Mouse (Mus musculus) CH12.LX (cell line): ENCODE measurements around the gene Dapk2. TPM values are rescaled to one million over a fixed set of nuclear protein-coding genes. Genes with fewer than 3 reads are reported as not detected.
A peak's percentile ranks its signal among the peaks of the same experiment; 100 is the strongest.

Experiments used
- DNase-seq: peaks from one replicate; pipeline ENCODE4 v3.0.0-alpha.2; 2013; ENCODE audit errors: extremely low read depth
- H3K27ac ChIP-seq: 2 replicates; pipeline ENCODE4 v1.5.1; 2012; ENCODE audit warnings: low read depth, mild to moderate bottlenecking, control low read depth, moderate library complexity; ENCODE audit not compliant: insufficient read depth
- H3K27me3 ChIP-seq: replicated peaks from 2 replicates; pipeline ENCODE3; 2012; ENCODE audit warnings: inconsistent platforms
- H3K36me3 ChIP-seq, 2 experiments: replicated peaks in 1 of 2; 2 replicates each; pipeline versions ENCODE3 to v1.6.1; 2012; ENCODE audit warnings: inconsistent platforms in 1 of 2, low read length in 1 of 2, mild to moderate bottlenecking in 1 of 2, mixed read lengths in 1 of 2, moderate library complexity in 1 of 2; ENCODE audit not compliant: control insufficient read depth in 1 of 2, insufficient read depth in 1 of 2
- H3K4me1 ChIP-seq, 2 experiments: 2 replicates each; pipeline ENCODE4 v1.6.1; 2012; ENCODE audit warnings: inconsistent platforms in 1 of 2, moderate library complexity in 1 of 2; ENCODE audit not compliant: insufficient read depth in 2 of 2, control insufficient read depth in 1 of 2
- H3K4me2 ChIP-seq: 2 replicates; pipeline ENCODE4 v1.6.1; 2012; ENCODE audit warnings: low read depth, mild to moderate bottlenecking, control low read depth; ENCODE audit not compliant: poor library complexity, insufficient read depth, severe bottlenecking
- H3K4me3 ChIP-seq, 3 experiments: fragments of 150-350 bp in 1 of 3; sonication (generic) in 1 of 3; replicated peaks in 1 of 3; 2 replicates each; pipeline versions ENCODE3 to v1.5.1; 2011 to 2012; ENCODE audit warnings: low read depth in 2 of 3, low read length in 2 of 3, mild to moderate bottlenecking in 2 of 3, moderate library complexity in 2 of 3, control low read depth in 1 of 3, improper control_type of control experiment in 1 of 3, inconsistent platforms in 1 of 3, mixed read lengths in 1 of 3; ENCODE audit not compliant: poor library complexity in 1 of 3
- H3K79me2 ChIP-seq: replicated peaks from 2 replicates; pipeline ENCODE4 v1.6.1; 2012; ENCODE audit warnings: mild to moderate bottlenecking, moderate library complexity; ENCODE audit not compliant: control insufficient read depth, poor library complexity, insufficient read depth, severe bottlenecking; ENCODE audit errors: extremely low read depth
- H3K9ac ChIP-seq: 2 replicates; pipeline ENCODE4 v1.6.1; 2012; ENCODE audit warnings: low read depth, mild to moderate bottlenecking, control low read depth, moderate library complexity; ENCODE audit not compliant: insufficient read depth
- H3K9me3 ChIP-seq: replicated peaks from 2 replicates; pipeline ENCODE3; 2012; ENCODE audit warnings: low read length, inconsistent platforms, mixed read lengths
- BHLHE40 ChIP-seq: IDR thresholded peaks from 2 replicates; pipeline ENCODE4 v1.6.1; 2011; ENCODE audit warnings: mild to moderate bottlenecking, low read depth, low read length, improper control_type of control experiment
- CHD1 ChIP-seq: IDR thresholded peaks from 2 replicates; pipeline ENCODE4 v1.6.1; 2012; ENCODE audit warnings: low read depth, low read length, improper control_type of control experiment, inconsistent platforms
- CHD2 ChIP-seq: IDR thresholded peaks from 2 replicates; pipeline ENCODE4 v1.6.1; 2011; ENCODE audit warnings: low read length, improper control_type of control experiment
- EP300 ChIP-seq: IDR thresholded peaks from 2 replicates; pipeline ENCODE4 v1.6.1; 2011; ENCODE audit warnings: low read length, improper control_type of control experiment
- ETS1 ChIP-seq: conservative IDR thresholded peaks from 2 replicates; pipeline ENCODE4 v1.6.1; 2012; ENCODE audit warnings: low read depth, mild to moderate bottlenecking, inconsistent platforms, low read length, improper control_type of control experiment, moderate library complexity
- GABPA ChIP-seq: IDR thresholded peaks from 2 replicates; pipeline ENCODE4 v1.6.1; 2012; ENCODE audit warnings: low read depth, low read length, improper control_type of control experiment, inconsistent platforms; ENCODE audit not compliant: insufficient replicate concordance
- IRF4 ChIP-seq: IDR thresholded peaks from 2 replicates; pipeline ENCODE4 v1.6.1; 2014; ENCODE audit warnings: low read depth, mild to moderate bottlenecking, inconsistent platforms, low read length, improper control_type of control experiment
- JUND ChIP-seq: conservative IDR thresholded peaks from 2 replicates; pipeline ENCODE4 v1.6.1; 2011; ENCODE audit warnings: low read depth, low read length, improper control_type of control experiment
- MAFK ChIP-seq: IDR thresholded peaks from 2 replicates; pipeline ENCODE4 v1.6.1; 2011; ENCODE audit warnings: low read length, improper control_type of control experiment; ENCODE audit not compliant: insufficient replicate concordance
- MEF2A ChIP-seq: IDR thresholded peaks from 2 replicates; pipeline ENCODE4 v1.6.1; 2014; ENCODE audit warnings: low read depth, mild to moderate bottlenecking, inconsistent platforms, low read length, improper control_type of control experiment, borderline replicate concordance
- MXI1 ChIP-seq: IDR thresholded peaks from 2 replicates; pipeline ENCODE4 v1.6.1; 2011; ENCODE audit warnings: mild to moderate bottlenecking, low read depth, low read length, improper control_type of control experiment
- MYC ChIP-seq: IDR thresholded peaks from 2 replicates; pipeline ENCODE4 v1.6.1; 2011; ENCODE audit warnings: low read depth, mild to moderate bottlenecking, improper control_type of control experiment, low read length
- RAD21 ChIP-seq: IDR thresholded peaks from 2 replicates; pipeline ENCODE4 v1.6.1; 2011; ENCODE audit warnings: low read depth, mild to moderate bottlenecking, low read length, improper control_type of control experiment, moderate library complexity
- SIN3A ChIP-seq: IDR thresholded peaks from 2 replicates; pipeline ENCODE4 v1.6.1; 2012; ENCODE audit warnings: low read length, improper control_type of control experiment, inconsistent platforms
- SMC3 ChIP-seq: IDR thresholded peaks from 2 replicates; pipeline ENCODE4 v1.6.1; 2011; ENCODE audit warnings: low read depth, low read length, improper control_type of control experiment
- TBP ChIP-seq: conservative IDR thresholded peaks from 2 replicates; pipeline ENCODE4 v1.6.1; 2011; ENCODE audit warnings: low read depth, low read length, improper control_type of control experiment
- UBTF ChIP-seq: IDR thresholded peaks from 2 replicates; pipeline ENCODE4 v1.6.1; 2012; ENCODE audit warnings: low read depth, mild to moderate bottlenecking, inconsistent platforms, low read length, improper control_type of control experiment, moderate library complexity
- USF1 ChIP-seq: IDR thresholded peaks from 2 replicates; pipeline ENCODE4 v1.6.1; 2014; ENCODE audit warnings: low read depth, mild to moderate bottlenecking, inconsistent platforms, low read length, improper control_type of control experiment
- ZMIZ1 ChIP-seq: IDR thresholded peaks from 2 replicates; pipeline ENCODE4 v1.6.1; 2012; ENCODE audit warnings: low read depth, mild to moderate bottlenecking, inconsistent platforms, low read length, improper control_type of control experiment
- ZNF384 ChIP-seq: IDR thresholded peaks from 2 replicates; pipeline ENCODE4 v1.6.1; 2012; ENCODE audit warnings: low read depth, low read length, improper control_type of control experiment, inconsistent platforms
- dilution Hi-C: fragments of 300-500 bp; cut with MboI; formaldehyde crosslinking; loops from 2 replicates; pipeline ENCODE4 v1.14.3; 2020; ENCODE audit warnings: low sequenced_read_pairs; ENCODE audit not compliant: extremely low pct_unique_long_range_greater_than_20kb, extremely low pct_ligation_motif_present
- in situ Hi-C: fragments of 300-500 bp; cut with MboI; formaldehyde crosslinking; loops from 3 replicates; pipeline ENCODE4 v1.14.3; 2019; ENCODE audit warnings: low sequenced_read_pairs, low pct_ligation_motif_present, low pct_unique_long_range_greater_than_20kb, mixed read lengths
- polyA plus RNA-seq: library from polyadenylated mRNA; unstranded; fragments of >175 nt; gene quantifications from 2 replicates; pipeline ENCODE4 v1.2.1, GENCODE M21; 2012; ENCODE audit warnings: low read depth; ENCODE audit not compliant: insufficient read length
- total RNA-seq, 2 experiments: library from RNA; depleted of rRNA; stranded (reverse); fragments of 300-350 nt in 1 of 2; fragments of >200 nt in 1 of 2; gene quantifications; 2 replicates each; pipeline ENCODE4 v1.2.3; 2012 to 2014

Dapk2 gene
- total and polyA plus RNA-seq, 3 experiments, result 25.2 to 60.3 (median 39.0) TPM

- H3K79me2 ChIP-seq, result no peaks in the 10 kb centered on the region
- no peak overlapping the region for H3K4me2 ChIP-seq
- H3K4me1 ChIP-seq, result peaks cover 16 to 77% of the 10 kb centered on the region in 2 experiments
- peaks cover 0 to 29% of the 10 kb centered on the region in 2 experiments for H3K36me3 ChIP-seq
- dilution Hi-C loops, result no loop called here
- in situ Hi-C loops, result no loop called here
- H3K27me3 ChIP-seq, result no peaks in the 10 kb centered on the region
- H3K9ac ChIP-seq, result no peak overlapping the region
- H3K27ac ChIP-seq, result no peak overlapping the region
- no peaks in the 10 kb centered on the region for H3K9me3 ChIP-seq
- no peak for TF ChIP-seq MXI1
- TF ChIP-seq ETS1, result no peak
- no peak for TF ChIP-seq SMC3
- no peak for TF ChIP-seq UBTF
- no peak for TF ChIP-seq BHLHE40
- TF ChIP-seq CHD2, result no peak
- TF ChIP-seq ZNF384, result no peak
- no peak for TF ChIP-seq RAD21
- no peak for TF ChIP-seq MAFK
- TF ChIP-seq IRF4, result no peak
- no peak for TF ChIP-seq MYC
- TF ChIP-seq CHD1, result no peak
- no peak for TF ChIP-seq EP300
- no peak for TF ChIP-seq GABPA
- no peak for TF ChIP-seq JUND
- no peak for TF ChIP-seq TBP
- TF ChIP-seq SIN3A, result no peak
- no peak for TF ChIP-seq USF1
- no peak for TF ChIP-seq MEF2A
- no peak overlapping the region for H3K4me3 ChIP-seq
- no peak for DNase-seq
These were observed 48.8 kb downstream of the Dapk2 start for GRCm38 (mm10) chr9:66206825-66207224.

DNA sequence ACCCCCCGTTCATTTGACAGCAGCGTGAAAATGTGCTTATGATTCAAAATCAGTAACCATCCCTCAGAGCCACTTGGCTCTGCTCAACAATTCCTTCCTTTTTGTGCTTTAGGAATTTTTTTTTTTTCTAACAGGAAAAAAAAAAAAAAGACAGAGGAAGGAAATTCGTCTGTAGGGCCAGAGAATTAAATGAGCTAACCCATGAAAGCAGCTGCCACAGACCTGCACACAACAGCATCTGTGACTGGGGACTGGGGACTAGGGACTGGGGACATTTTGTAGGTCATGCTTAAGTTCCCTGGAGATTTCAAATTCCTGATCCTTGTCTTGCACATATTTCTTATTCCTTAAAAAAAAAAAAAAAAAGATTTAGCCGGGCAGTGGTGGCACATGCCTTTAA lies 53.4 kb downstream of the Dapk2 start:
- no peak overlapping the region for H3K9ac ChIP-seq
- dilution Hi-C loops, result no loop called here
- TF ChIP-seq ZMIZ1, result no peak
- peak; percentile 71 for TF ChIP-seq ZNF384
- TF ChIP-seq CHD2, result no peak
- TF ChIP-seq, all 38 proteins: peak for 1
- in situ Hi-C loops, result no loop called here
- Histone ChIP-seq H3K4me1 (peaks cover 23 to 89% of the 10 kb centered on the region in 2 experiments), H3K4me2 (peak overlapping the region; percentile 46; the same call in 1 of the 2 replicates), H3K27me3 (no peaks in the 10 kb centered on the region), H3K9me3 (no peaks in the 10 kb centered on the region), H3K4me3 (no peak overlapping the region), H3K36me3 (peaks cover 0 to 18% of the 10 kb centered on the region in 2 experiments), H3K79me2 (no peaks in the 10 kb centered on the region), H3K27ac (no peak overlapping the region)
- DNase-seq, result no peak
